Mouse (Mus musculus) intestine, embryonic 16.5 days (tissue): ENCODE measurements around the gene Sccpdh. TPM values are rescaled to one million over a fixed set of nuclear protein-coding genes. Genes with fewer than 3 reads are reported as not detected.

Experiments
- polyA plus RNA-seq: library from polyadenylated mRNA; unstranded; fragments of >200 nt; fragmentation: Nextera tagmentation; extraction: Ambion mirVana; gene quantifications from 2 replicates; pipeline ENCODE4 v1.2.1, GENCODE M21; 2015

Sccpdh gene
- polyA plus RNA-seq, 1 experiment from 2014 or later, result 49.8 TPM

Other genes starting within 250 kb of the Sccpdh start
- gene Smyd3, start 150.2 kb upstream of the Sccpdh start, polyA plus RNA-seq, result 16.1 and 16.7 TPM in 2 replicates
- 26.3 and 31.5 TPM in 2 replicates for gene Tfb2m, start 121.9 kb upstream of the Sccpdh start, polyA plus RNA-seq
- 11.0 and 11.3 TPM in 2 replicates for gene Cnst, start 121.8 kb upstream of the Sccpdh start, polyA plus RNA-seq
- not detected in 2 replicates for gene Kif28, start 77.1 kb downstream of the Sccpdh start, polyA plus RNA-seq
- not detected in 2 replicates for gene Gm10518, start 135.2 kb downstream of the Sccpdh start, polyA plus RNA-seq
- gene Ahctf1, start 135.5 kb downstream of the Sccpdh start, polyA plus RNA-seq, result 12.3 and 12.9 TPM in 2 replicates